Mouse (Mus musculus): Measurements from ENCODE around the gene Zfp951.

- TF ChIP-seq CTCF (IDR thresholded peaks at IDR 0.05; ENCODE audit: control insufficient read depth, insufficient read depth, insufficient read length): no peak
- TF ChIP-seq USF1 (IDR thresholded peaks at IDR 0.05; ENCODE audit: low read depth): no peak
- no peak for TF ChIP-seq CEBPB (IDR thresholded peaks at IDR 0.05; ENCODE audit: low read depth)
These were observed 26.5 kb downstream of the Zfp951 start for GRCm38 (mm10) chr5:104833330-104833729.
